Mouse (Mus musculus) Muller cell, postnatal 12 days (primary cell): ENCODE results near the gene Prtg.

Experiments used
- DNase-seq: peaks from one replicate; pipeline ENCODE4 v3.0.0-alpha.2; 2015; ENCODE audit errors: inconsistent ontology term

The Prtg gene

DNA sequence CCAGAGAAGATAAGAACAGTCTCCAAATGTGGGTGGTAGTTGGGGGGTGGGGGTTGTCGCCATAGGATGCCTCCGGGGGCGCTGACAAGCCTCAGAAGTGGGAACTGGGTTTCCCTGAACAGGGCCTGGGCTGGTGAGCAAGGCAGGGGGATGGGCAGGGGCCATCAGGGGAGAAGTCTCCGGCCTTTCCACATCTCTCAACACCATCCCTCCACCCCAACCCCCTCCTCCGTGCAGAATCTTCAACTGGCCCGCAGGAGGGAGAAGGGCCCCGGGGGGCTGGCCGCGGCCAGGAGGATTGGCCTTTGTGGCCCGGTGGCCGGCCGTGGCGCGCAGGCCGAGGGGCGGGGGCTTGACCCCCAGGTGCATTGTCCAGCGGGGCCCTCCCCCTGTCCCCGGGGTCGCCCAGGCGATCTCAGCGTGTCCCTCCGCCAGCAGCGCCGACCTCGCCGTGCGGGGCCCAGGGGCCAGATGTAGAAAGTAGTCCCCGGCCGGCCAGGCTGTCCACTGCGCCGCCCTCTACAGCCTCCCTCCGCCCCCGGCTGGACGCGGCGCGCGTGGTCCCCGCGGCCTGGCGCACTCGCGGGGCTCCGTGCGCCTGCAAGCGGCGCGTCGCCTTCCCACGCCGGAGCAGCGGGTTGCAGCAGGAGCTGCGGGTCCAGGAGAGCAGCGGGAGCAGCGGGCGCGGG, at the start of gene Prtg:
TSS of gene Prtg (plus strand) at position 144 of the 689 bp plus-strand sequence.
- peak; percentile 59 for DNase-seq

DNA sequence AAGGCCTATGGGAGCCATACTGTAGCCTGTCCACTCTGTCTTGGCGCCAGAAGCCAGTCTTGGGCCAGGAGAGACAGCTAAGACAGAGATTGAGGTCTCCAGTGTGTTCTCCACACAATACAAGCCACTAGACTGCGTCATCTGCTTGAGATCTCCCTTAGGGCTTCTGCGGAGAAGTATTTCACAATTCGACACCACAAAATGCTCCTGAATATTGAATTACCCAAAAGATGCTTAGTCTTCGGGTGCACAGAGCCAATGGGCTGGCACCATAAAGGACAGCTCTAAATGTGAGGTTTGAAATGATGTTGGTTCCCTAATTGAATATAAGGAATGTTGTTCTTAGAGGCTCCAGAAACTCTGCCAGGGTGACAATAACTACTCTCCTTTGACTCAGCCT, 49.5 kb upstream of the Prtg start:
- no peak for DNase-seq

DNA sequence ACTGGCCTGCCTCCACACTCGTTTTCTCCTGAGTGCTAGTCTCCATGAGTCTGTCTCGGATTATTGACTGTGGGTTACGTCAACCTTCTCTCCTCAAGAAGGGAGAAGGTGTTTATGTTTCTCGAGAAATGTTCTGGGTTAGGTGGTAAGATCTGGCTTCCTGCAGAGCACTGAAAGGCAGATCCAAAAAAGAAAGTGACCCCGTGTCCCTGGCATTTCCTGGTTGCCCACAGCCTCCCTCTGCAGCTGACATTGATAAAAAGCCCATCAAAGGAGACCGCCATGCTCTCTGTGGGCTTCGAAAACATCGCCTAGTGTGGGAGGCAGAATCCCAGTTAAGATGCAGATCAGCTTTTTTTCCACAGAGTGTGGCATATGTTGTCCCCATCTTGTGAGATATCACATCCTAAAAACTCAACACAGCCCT, 48.0 kb upstream of the Prtg start:
- no peak for DNase-seq

DNA sequence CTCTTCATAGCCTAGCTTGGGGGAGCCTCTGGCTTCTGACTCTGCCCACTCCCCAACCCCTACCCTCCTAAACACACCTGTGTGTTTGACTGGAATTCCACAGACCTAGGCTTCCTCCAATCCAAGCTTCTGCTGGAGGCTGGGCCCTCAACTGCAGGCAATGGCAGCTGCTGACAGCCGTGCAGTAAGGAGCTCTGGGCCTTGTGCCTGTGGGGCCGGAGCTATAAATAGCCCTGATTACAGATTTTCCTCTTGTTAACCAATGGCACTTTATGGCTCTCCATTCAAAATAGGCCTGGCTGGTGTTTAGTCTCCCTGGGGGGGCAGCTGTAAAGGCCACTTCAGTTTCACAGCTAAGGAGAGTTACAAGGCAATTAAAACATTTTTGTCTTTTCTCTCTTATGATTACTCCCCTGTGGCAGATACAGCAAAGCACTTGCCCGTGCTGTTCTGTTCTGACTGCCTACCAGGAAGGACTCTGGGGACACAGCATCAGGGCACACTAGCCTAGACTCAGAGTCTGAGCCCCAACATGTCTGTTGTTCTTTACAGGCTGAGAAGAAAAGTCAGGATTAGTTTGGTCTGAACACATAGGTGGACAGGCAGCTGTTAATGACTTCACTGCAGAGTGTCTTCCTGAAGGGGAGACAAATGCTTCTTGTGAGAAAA, 43.5 kb upstream of the Prtg start:
- peak; percentile 32 for DNase-seq

DNA sequence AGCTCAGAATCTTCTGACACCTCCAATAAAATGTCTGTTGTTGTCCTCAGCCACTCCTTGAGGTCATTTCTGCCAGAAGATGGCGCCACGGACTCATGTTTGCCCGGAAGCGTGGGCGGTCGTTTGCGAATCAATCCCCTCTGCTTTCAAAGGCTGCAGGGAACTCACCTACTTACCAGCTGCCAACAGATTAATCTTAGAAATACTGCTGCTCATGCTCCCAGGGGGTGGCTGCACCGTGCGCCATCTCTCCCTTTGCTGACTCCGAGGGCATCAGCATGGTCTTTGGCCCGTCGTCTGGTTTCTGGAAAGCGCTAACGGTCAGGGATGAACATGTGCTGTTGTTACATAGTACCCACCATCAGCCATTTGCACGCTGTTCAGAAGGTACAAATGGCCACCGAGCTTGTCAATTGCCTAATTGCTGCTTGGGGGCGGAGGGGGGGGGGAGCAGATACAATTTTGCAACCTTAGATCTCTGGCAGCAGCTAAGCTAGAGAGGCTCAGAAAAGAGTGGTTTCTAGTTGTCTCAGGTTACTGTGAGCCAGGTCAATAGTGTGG, 39.8 kb upstream of the Prtg start:
- DNase-seq = peak; percentile 78

DNA sequence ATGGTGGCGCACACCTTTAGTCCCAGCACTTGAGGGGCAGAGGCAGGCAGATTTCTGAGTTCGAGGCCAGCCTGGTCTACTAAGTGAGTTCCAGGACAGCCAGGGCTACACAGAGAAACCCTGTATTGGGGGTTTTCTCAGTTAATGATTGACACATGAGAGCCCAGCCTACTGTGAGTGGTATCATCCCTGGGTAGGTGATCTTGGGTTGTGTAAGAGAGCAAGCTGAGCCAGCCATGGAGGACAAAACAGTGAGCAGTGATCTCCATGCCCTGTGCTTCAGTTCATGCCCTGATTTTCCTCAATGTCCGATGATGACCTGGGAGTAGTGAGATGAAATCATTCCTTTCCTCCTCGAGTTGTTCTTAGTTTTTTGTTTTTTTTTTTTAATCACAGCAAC, 31.7 kb upstream of the Prtg start:
- no peak for DNase-seq

DNA sequence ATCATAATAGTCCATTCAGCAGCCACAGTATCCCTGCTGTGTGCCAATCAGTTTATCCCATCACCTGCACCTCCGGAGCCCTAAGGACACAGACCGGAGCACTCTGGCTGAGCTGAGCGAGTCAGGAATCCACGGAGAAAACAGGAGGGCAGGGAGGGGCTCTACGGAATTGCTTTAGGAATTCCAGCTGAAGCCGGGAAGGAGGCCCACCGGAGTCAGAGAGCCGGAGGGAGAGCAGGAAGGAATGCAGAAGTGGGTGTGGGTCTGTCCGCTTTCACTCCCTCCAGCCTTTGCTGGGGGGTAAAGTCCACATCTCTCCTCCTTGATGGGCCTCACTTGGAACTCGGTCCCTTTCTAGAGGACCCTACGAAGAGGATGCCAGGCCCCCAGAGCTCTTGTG, 27.7 kb upstream of the Prtg start:
- DNase-seq = no peak

DNA sequence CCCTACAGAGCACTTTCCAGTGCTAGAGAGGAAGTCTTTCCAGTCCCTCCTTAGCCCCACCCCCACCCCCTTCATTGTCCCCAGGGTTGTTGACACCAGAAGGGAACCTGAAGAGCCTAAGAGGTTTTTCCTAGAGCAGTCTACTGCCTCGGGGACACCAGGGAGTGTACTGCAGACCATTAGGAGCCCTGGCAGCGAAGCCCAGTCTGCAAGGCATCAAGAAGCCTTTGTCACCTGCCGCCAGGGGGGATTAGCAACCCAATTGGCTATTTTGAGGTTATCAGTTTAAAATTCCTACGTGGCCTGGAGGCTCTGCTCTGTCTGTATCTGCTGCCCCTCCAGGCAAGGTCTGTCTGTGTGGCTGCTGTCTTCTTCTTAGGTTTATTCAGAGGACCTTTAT, 26.9 kb upstream of the Prtg start:
- DNase-seq = no peak

DNA sequence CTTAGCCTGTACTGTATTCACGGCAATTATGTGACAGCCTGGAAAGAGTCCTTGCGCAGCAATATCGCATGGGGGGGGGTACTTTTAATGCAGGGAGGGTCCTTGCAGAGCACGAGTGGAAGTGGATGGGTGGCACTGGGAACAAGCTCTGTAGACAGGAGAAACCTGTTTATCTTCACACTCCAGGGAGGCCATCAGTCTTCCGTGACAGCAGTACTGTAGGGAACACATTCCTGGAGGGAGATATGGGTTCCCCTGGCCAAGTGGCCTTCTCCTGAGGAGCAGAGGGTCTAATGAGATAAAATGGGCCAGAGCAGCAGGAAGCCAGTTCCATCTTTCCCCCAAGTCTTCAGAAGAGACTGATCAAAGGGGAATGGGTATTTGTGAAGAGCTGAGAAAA, 26.0 kb upstream of the Prtg start:
- no peak for DNase-seq

DNA sequence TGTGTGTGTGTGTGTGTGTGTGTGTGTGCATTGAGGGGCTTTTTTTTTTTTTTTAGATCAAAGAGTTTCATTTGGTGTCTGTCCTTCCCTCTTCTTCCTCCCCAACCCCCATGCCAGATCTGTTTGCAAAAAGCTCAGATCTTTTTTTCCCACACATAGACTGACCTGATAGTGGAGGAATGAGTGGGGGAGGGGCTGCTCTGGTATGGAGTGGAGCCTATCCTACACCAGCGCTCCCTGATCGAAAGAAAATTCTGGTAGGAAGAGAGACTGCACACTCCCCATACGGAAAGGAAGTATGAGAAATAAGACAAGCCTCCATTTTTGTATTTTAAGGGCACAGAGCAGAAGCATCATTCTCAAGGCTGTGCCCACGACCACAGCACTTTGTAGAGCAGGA, 25.2 kb upstream of the Prtg start:
- no peak for DNase-seq

DNA sequence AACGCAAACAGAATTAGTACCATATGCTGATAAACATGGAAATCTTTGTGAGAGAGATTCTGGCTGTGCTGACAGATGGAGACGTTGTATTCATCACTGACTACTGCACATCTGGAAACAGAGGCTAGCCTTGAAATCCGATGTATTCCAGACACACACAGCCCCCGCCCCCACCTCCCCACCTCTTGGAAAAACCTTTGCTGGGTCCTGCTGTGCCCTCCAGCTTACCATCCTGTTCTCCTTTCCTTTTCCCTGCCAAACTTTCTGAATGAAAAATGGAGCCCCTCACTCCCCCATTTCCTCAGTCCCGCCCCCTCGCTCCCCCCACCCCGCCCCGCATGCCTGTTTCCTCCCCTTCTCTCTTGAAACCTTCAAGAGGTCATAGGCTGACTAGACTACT, 24.6 kb upstream of the Prtg start:
- no peak for DNase-seq

DNA sequence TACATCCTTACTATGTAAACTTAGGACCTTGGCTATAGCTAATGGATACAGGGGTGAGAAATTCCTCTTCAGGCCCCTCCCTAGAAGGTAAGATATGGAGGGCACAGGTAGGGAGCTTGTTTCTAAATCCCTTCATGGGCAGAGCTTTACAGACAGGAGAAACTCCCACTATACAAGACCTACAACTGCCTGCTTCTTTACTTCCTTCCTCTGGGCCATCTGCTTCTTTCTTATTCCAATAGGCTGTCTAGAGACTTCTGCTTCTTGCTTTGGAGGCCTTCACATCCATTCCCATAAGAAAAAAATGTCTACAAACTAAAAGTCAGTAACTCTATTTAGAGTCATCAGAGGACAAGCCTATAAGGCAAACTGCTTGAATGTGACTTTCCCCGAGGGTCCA, 18.9 kb upstream of the Prtg start:
- no peak for DNase-seq

DNA sequence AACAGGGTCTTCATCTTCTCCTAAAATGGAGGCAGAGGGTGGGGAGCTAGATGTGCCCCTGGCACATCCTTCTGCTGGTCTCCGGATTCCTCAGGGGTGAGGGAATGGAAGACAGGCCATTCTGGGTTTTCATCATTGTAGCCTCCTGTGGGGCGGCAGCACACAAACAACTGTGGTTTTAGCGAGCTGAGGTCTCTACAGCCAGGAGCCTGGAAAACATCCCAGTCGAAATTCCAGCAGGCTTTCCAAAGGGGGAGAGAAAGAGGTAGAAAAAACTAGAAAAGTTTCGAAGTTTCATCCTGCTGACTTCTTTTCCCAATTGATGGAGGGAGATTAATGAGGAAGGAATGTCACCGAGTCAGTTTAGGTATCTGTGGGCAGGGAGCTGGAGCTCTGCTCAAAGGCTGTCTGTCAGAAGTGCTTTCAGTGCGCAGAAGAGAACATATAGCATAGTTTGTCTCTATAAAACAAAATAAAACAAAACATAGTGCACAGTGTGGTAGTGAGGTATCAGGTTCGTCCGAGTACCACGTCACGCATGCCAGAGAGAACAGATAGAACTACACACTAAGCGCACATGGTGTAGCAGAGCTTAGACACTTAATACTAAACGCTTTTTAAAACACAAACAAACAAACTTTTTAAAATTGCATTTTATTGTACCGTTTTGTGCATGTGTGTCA, 16.0 kb upstream of the Prtg start:
- peak; percentile 91 for DNase-seq

DNA sequence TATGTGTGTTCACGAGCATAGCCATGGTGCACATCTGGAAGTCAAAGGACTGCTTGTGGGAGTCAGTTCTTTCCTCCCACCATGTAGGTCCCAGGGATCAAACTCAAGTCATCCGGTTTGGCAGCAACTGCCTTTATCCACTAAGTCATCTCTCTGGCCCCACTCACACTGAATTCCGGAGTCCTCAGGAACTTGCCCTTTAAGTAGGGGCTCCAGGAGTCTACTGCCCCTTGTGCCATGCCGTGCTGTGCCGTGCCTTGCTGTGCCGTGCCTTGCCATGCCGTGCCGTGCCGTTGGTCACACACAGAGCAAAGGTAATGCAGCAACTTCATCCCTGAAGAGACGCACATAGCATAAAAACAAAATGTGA, 15.5 kb upstream of the Prtg start:
- peak; percentile 28 for DNase-seq

DNA sequence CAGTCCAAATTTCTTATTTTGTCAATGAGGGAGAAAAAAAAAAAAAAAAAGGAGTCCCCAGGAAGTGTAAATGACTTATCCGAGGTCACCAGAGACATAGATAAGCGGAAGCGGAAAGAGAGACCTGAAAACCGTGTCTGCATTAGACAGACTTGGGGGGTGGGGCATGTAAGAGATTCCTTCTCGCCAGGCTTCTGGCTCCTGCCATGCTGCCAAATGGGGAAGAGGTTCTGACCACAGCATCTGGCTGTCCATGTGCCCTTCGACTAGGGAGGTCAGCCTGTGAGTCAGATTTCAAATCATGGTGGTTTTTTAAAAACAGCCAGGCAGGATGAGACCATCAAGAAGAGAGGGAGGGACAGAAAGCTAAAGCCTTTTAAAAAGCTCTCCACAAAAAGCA, 15.0 kb upstream of the Prtg start:
- peak; percentile 83 for DNase-seq

DNA sequence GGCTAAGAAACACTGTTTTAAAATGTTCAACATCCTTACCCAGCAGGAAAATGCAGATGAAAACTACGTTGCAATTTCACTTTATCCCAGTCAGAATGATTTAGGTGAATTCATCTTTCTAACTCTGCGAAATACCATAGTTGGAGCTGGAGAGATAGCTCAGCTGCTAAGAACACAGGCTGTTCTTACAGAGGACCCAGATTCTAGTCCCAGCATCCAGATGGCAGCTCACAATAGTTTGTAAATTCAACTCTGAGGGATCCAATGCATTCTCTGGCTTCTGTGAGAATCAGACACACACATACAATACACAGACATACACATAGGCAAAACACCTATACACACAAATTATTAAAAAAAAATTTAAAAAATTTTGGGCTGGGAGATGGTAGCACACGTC, 11.4 kb upstream of the Prtg start:
- no peak for DNase-seq

DNA sequence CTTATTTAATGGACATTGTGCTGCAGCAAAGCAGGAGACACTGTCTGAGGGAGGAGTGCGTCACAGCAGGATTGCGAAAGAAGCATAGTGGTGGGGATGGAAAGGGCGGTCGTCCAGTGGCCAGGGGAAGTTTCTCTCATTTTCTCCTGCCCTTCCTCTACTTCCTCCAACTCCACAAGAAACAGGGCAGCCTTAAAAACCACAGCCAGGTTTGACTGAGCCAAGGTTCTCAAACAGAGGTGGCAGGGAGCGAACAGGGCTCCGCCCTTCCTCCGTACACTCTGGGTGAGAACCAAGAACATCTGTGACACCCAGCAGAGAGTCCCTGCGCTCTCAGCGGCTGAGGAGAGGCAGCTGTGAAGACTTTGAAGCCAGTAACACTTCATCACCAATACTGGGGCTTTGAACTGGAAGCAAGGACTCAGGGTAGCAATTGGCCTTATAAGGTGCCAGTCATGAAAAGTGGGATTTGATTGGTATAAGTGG, 9.5 kb upstream of the Prtg start:
- DNase-seq = no peak

DNA sequence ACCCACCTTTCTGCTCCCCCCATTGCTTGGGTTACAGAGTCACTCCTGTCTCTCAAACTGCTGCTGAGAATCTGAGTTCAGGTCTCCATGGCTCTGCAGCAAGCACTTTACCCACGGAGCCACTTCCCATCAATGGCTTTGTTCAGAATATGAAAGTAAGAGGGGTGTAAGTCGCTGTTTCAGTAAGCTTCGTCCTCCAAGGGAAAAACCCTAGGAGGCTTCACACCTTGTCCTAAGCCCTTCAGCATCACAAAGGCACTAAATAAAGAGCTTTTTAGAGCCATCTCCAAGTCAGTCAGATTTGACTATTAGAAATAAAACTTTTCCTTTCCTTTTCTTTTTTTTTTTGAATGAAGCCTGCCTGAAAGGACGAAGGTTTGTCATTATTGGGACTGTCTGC, 3.4 kb upstream of the Prtg start:
- no peak for DNase-seq

DNA sequence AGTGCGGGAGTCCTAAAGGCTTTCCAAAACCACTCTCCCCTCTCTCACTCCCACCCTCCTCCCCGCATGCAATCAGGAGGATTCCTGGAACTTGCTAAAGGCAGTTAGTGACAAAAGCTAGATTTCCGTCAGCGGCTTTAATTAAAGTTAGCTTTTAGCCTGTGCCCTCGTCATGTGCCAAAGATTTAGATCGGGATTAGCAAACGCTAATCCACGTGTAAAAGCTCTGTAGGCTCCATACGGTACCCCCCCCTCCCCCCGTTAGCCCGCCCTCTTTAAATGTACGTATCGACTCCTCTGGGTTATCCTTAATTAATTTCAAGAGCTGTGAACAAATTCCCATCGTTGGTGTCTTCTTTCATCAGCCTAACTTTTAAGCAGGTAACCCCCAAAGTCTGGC, 528 bp upstream of the Prtg start:
- no peak for DNase-seq

DNA sequence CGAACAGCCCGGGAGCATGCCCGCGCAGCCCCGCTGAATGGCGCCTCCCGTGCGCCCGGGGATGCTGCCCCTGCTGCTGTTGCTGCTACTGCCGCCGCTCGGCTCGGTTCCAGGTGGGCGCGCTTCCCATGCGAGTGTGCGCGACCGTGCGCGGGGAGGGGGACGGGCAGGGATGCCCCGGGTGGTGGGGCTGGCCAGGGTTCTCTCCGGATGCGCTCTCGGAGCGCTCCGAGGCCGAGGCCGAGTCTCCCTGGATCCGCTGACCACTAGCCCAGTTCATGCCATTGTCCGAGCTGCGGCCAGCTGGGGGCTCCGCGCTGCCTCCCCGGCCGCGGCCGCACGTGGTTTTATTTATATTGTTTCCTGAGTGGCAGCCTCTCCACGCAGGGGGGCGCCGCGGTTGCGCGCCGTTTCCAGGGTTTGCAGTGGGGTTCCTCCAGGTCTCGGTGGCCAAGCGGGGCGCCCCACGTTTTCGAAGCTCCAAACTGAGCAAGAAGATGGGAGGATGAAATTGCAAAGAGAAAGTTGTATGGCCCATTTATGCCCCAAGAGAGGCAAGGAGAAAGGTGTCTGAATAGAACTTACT, 839 bp downstream of the Prtg start:
- peak; percentile 60 for DNase-seq

DNA sequence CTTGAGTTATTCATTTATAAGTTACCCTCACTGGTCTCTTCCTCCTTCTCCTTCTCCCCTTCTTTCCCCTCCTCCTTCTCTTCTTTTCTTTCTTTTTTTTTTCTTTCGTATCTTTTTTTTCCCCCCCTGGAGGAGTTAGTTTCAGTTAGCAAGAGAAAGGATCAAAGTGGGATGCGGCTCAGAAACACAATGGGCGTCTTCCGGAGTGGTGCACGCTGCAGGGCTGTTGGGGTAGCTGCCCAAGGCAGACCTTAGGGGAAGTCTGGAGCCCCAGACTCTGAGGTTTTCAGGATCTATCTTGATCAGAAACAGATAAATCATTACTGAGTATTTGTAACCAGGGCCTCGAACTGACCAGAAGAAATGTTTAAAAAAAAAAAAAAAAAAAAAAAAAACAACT, 1.5 kb downstream of the Prtg start:
- DNase-seq = no peak

DNA sequence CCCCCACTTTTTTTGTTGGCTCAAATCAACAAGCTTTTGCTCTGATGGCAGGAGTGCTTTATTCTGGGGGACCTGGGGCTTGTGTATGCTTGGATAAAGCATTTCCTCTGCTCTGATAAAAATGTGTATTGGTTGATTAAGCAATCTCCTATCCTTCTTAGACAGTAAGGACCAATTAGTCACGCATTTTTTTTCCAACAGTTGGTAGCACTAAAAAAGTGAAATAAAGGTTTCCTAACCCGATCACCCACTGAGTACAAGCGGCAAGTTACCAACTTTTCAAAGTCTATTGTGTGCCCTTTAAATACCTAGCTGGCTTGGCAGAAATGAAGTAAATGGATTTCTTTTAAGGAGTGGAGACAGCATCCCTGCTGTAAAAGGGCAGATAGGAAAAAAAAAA, 1.9 kb downstream of the Prtg start:
- peak; percentile 19 for DNase-seq
